Mouse (Mus musculus): ENCODE measurements around the gene Gfm2. TPM values are rescaled to one million over a fixed set of nuclear protein-coding genes. Genes with fewer than 3 reads are reported as not detected.

Gene Gfm2
- polyA plus RNA-seq (2012; ENCODE audit: low replicate concordance): 5.2 and 17.3 TPM in 2 replicates

GRCm38 (mm10) chr13:97137466-97138400 is at the start of gene Gfm2, which contains the start of gene Nsa2:
Gene Gfm2, plus strand, starts transcription at chr13:97137937.
Gene Nsa2, minus strand, starts transcription at chr13:97137937.

GRCm38 (mm10) chr13:97099187-97099852 is 38.4 kb upstream of the Gfm2 start, which contains the start of gene Gm6169:
Gene Gm6169, minus strand, starts transcription at chr13:97099237.

GRCm38 (mm10) chr13:97197932-97198562 is 60.3 kb downstream of the Gfm2 start, which contains the start of gene Hexb:
Gene Hexb, minus strand, starts transcription at chr13:97198357.

Other genes starting within 250 kb of the Gfm2 start
- gene Gcnt4, start 213.2 kb upstream of the Gfm2 start, polyA plus RNA-seq (2012; ENCODE audit: low replicate concordance): 0.02 and 0.03 TPM in 2 replicates
- gene 1700029F12Rik, start 103.6 kb upstream of the Gfm2 start, polyA plus RNA-seq (2012; ENCODE audit: low replicate concordance): not detected in 2 replicates
- gene Fam169a, start 70.7 kb upstream of the Gfm2 start, polyA plus RNA-seq (2012; ENCODE audit: low replicate concordance): not detected in 2 replicates
- not detected in 2 replicates for gene Gm6169, start 38.7 kb upstream of the Gfm2 start, polyA plus RNA-seq (2012; ENCODE audit: low replicate concordance)
- gene Nsa2, start within 50 bp of the Gfm2 start, polyA plus RNA-seq (2012; ENCODE audit: low replicate concordance): 10.7 and 33.7 TPM in 2 replicates
- 46.0 and 108 TPM in 2 replicates for gene Hexb, start 60.4 kb downstream of the Gfm2 start, polyA plus RNA-seq (2012; ENCODE audit: low replicate concordance)
- gene Enc1, start 103.2 kb downstream of the Gfm2 start, polyA plus RNA-seq (2012; ENCODE audit: low replicate concordance): 6.0 and 7.5 TPM in 2 replicates

All from hematopoietic multipotent progenitor cell, adult 10-12 weeks (in vitro differentiated cells).